Comparison of ENCODE assay signal across 25 mouse cellular contexts in the genomic region with DNA sequence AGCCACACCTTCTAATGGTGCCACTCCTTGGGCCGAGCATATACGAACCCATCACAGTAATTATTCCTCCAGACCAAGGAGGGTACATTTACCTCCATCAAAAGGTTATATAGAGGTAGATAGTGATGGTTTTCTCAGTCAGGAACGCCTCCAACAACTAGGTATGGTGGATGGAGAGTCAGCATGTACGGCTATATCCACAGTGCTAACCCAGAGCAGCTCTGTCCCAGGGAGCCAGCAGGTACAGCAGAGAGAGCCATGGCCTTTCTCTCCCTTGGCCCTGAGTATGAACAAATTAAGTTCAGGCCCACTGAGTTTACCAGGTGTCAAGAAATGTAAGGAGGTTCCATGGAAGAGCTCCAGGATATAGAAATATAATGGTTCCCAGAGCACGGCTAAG. TPM values are rescaled to one million over a fixed set of nuclear protein-coding genes. Genes with fewer than 3 reads are reported as not detected.
"Had no signal": no experiment of that assay in that cellular context is flagged by ENCODE, and none has a peak within 500 bp of the region (broad histone marks: within the 10 kb centered on the region; RNA-seq: fewer than 3 reads in every experiment).

No protein-coding gene starts in this region.

- H3K27ac ChIP-seq: heart, adult 2 months; heart, embryonic 13.5 days; heart, embryonic 15.5 days; hindbrain, embryonic 13.5 days; hindbrain, embryonic 15.5 days; hindbrain, postnatal 0 days; kidney, embryonic 15.5 days; layer of hippocampus, adult 2 months; left cerebral cortex, adult 2 months; limb, embryonic 10.5 days; limb, embryonic 12.5 days; liver, embryonic 13.5 days had no signal

- H3K36me3 ChIP-seq: heart, embryonic 13.5 days; heart, embryonic 15.5 days; hindbrain, embryonic 13.5 days; hindbrain, embryonic 15.5 days; kidney, embryonic 15.5 days; limb, embryonic 10.5 days; limb, embryonic 12.5 days; liver, embryonic 13.5 days had no signal

- DNase-seq: gastrocnemius, postnatal 14 days; gastrocnemius, postnatal 36 days; heart, adult 2 months; heart, postnatal 14 days; heart, postnatal 36 days; kidney, adult 11 months; kidney, adult 2 months; kidney, adult 9 months; kidney, postnatal 10 days; kidney, postnatal 25 days; kidney, postnatal 4 days; liver; liver, embryonic 13.5 days had no signal

- H3K4me3 ChIP-seq: heart, adult 2 months; heart, embryonic 13.5 days; heart, embryonic 15.5 days; hindbrain, embryonic 13.5 days; hindbrain, embryonic 15.5 days; kidney, embryonic 15.5 days; layer of hippocampus, adult 2 months; left cerebral cortex, adult 2 months; limb, embryonic 10.5 days; limb, embryonic 12.5 days; liver, embryonic 13.5 days had no signal

RNA-seq across cellular contexts. Expression of a gene that starts 41.1 kb away (rescaled TPM):
- total RNA-seq: hematopoietic stem cell, adult 5-6 weeks; hindbrain, postnatal 0 days; layer of hippocampus, postnatal 10 days had no signal
- polyA plus RNA-seq: hindbrain, embryonic 15.5 days had no signal
